Mouse (Mus musculus) kidney, adult 2 months (tissue): ENCODE results near the gene Dera.

Experiments
- CTCF ChIP-seq: fragments of 200-500 bp; conservative IDR thresholded peaks from 2 replicates; pipeline ENCODE4 v1.5.1; 2011; ENCODE audit warnings: low read depth, mild to moderate bottlenecking, control low read depth, low read length, moderate library complexity, mixed read lengths; ENCODE audit not compliant: insufficient read depth, insufficient read length
- POLR2A ChIP-seq: fragments of 200-500 bp; IDR thresholded peaks from one replicate; pipeline ENCODE4 v1.6.1; 2011; ENCODE audit warnings: low read depth, low read length, control low read depth

DNA sequence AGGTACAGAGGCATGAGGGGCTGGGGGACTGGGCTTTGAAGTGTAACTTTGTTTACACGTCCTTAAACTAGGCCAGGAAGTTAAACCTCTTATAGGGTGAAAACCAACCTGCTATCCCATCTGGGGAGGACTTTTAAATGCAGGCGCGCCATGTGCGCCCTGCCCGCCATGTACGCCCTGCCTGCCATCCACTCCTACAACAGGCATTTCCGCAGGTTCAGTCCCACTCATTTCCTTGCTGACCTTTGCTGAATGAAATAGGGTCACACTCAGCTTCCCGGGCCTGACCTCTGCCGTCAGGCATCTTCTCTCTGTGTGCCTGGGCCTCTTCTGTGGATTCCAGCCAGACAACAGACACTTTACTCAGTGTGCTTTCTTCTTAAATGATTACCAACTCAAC, 50.3 kb downstream of the Dera start:
- TF ChIP-seq CTCF, result no peak
- TF ChIP-seq POLR2A, result no peak
